Mouse (Mus musculus) limb, embryonic 12.5 days (tissue): ENCODE measurements around the gene Gjc2. TPM values are rescaled to one million over a fixed set of nuclear protein-coding genes. Genes with fewer than 3 reads are reported as not detected.
A peak's percentile ranks its signal among the peaks of the same experiment; 100 is the strongest.

Source experiments
- ATAC-seq: fragments of 200-750 bp; cut with Nextera tagmentation; 2 replicates; pipeline ENCODE4 v1.8.0; 2017; ENCODE audit warnings: low read depth, moderate TSS enrichment; ENCODE audit not compliant: insufficient number of reproducible peaks, insufficient read depth, low FRiP score, low TSS enrichment
- H3K27ac ChIP-seq: fragments of 300-500 bp; sonication (generic); 2 replicates; pipeline ENCODE4 v1.5.1; 2016; ENCODE audit warnings: mild to moderate bottlenecking, moderate library complexity
- H3K27me3 ChIP-seq: fragments of 300-500 bp; sonication (generic); 2 replicates; pipeline ENCODE4 v1.6.1; 2016; ENCODE audit warnings: mild to moderate bottlenecking, moderate library complexity
- H3K36me3 ChIP-seq: fragments of 300-500 bp; sonication (generic); 2 replicates; pipeline ENCODE4 v1.6.1; 2016; ENCODE audit warnings: mild to moderate bottlenecking, moderate library complexity
- H3K4me1 ChIP-seq: fragments of 300-500 bp; sonication (generic); replicated peaks from 2 replicates; pipeline ENCODE4 v1.6.1; 2016
- H3K4me2 ChIP-seq: fragments of 300-500 bp; sonication (generic); 2 replicates; pipeline ENCODE4 v1.6.1; 2016; ENCODE audit warnings: mild to moderate bottlenecking, moderate library complexity
- H3K4me3 ChIP-seq: fragments of 300-500 bp; sonication (generic); replicated peaks from 2 replicates; pipeline ENCODE4 v1.5.1; 2016; ENCODE audit warnings: mild to moderate bottlenecking
- H3K9ac ChIP-seq: fragments of 300-500 bp; sonication (generic); replicated peaks from 2 replicates; pipeline ENCODE4 v1.6.1; 2016; ENCODE audit warnings: mild to moderate bottlenecking, moderate library complexity
- H3K9me3 ChIP-seq: fragments of 300-500 bp; sonication (generic); 2 replicates; pipeline ENCODE4 v1.6.1; 2016; ENCODE audit warnings: mild to moderate bottlenecking, moderate library complexity
- WGBS: fragments of 180-500 bp; shearing (Covaris S2); methylation state at CpG from one replicate; pipeline ENCODE4 v1.1.7; 2016; 5-methylcytosine and 5-hydroxymethylcytosine counted together
- polyA plus RNA-seq: library from polyadenylated mRNA; unstranded; fragments of >200 nt; fragmentation: Nextera tagmentation; extraction: Ambion mirVana; gene quantifications from 2 replicates; pipeline ENCODE4 v1.2.1, GENCODE M21; 2016

The Gjc2 gene
- polyA plus RNA-seq, 1 experiment from 2014 or later: 1.2 TPM

DNA sequence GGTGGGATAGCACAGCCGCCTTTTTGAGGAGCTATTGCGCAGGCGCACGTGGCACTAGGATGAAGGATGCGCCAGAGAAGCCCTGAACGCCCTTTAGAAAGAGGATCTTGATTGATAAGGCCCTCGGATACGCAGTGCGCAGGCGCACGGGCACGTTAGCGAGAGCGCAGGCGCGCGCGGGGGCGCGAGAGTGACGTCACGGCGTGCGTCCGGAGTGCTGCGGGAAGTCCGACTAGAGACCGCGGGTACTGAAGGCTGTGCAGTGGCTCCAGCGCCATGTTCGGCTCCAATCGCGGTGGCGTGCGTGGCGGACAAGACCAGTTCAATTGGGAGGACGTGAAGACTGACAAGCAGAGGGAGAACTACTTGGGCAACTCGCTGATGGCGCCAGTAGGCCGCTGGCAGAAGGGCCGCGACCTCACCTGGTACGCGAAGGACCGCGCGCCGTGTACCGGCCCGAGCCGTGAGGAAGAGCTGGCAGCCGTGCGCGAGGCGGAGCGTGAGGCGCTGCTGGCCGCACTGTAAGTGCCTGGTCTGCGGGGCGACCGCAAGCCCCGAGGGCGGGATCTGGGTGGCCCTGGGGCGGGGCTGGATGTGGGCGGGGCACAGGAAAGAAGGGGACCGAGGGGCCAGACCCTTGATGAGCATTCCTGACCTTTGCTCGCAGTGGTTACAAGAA lies 25.3 kb upstream of the Gjc2 start, which contains the start of gene 2310033P09Rik:
Gene 2310033P09Rik, plus strand, starts transcription at position 169 of the 679 bp plus-strand sequence.
- Histone ChIP-seq H3K36me3 (peaks cover 76% of the 10 kb centered on the region), H3K4me1 (peaks cover 11% of the 10 kb centered on the region), H3K4me2 (peak within 1 kb of the TSS; percentile 90), H3K9me3 (no peaks in the 10 kb centered on the region), H3K27me3 (no peaks in the 10 kb centered on the region), H3K27ac (peak within 1 kb of the TSS; percentile 95), H3K9ac (peak within 1 kb of the TSS; percentile 86), H3K4me3 (peak within 1 kb of the TSS; percentile 91)
- WGBS: under 1% methylated on average over 67 of the region's 67 CpGs
- ATAC-seq: peak; percentile 61

DNA sequence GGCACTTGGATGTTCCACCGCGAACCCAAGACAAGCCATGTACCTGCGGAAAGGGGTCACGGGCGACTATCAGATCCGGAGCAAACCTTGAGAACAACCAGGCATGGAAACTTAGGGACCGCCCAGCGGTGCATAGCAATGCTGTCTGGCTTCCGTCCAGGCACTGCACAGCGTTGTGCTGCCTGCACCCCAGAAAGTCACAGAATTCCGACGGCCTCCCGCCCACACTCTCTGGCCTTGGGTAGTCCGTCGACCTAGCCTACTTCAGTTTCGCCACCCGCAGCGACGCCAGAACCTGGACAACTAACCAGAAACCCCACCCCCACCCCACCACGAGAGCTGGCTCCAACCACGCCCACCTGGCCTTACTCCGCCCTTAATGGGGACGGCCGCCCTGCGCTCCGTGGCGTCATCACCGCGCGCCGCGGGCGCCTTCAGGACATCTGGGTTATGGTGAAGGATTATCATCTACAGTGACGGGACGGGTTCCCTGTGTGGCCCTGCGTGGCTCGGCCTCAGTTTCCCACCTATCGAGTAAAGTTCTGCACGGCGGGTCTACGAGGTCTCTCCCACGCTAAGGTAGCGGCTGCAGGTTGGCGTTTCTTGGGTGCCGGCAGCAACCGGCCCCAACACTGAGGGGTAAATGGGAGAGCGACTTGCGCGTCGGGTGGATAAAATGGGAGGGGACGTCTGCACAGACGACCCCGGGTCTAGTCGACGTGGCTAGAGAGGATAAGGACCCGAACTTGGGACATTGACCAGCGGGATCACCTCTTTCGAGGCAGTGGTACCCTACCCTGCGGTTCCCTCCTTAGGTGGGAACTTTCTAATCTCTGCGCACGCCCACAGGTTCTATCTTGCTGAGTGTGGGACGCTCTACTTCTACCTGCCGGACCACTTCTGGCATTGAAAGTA lies 19.3 kb upstream of the Gjc2 start, which contains the start of gene Mrpl55:
Gene Mrpl55, plus strand, starts transcription at position 406 of the 915 bp plus-strand sequence.
- Histone ChIP-seq H3K4me2 (peak within 1 kb of the TSS; percentile 89), H3K4me3 (peak within 1 kb of the TSS; percentile 85), H3K9me3 (no peaks in the 10 kb centered on the region), H3K9ac (peak within 1 kb of the TSS; percentile 71), H3K36me3 (peaks cover 55% of the 10 kb centered on the region), H3K27me3 (no peaks in the 10 kb centered on the region), H3K27ac (peak within 1 kb of the TSS; percentile 82), H3K4me1 (peaks cover 13% of the 10 kb centered on the region)
- ATAC-seq: peak; percentile 88
- under 1% methylated on average over 63 of the region's 63 CpGs for WGBS

DNA sequence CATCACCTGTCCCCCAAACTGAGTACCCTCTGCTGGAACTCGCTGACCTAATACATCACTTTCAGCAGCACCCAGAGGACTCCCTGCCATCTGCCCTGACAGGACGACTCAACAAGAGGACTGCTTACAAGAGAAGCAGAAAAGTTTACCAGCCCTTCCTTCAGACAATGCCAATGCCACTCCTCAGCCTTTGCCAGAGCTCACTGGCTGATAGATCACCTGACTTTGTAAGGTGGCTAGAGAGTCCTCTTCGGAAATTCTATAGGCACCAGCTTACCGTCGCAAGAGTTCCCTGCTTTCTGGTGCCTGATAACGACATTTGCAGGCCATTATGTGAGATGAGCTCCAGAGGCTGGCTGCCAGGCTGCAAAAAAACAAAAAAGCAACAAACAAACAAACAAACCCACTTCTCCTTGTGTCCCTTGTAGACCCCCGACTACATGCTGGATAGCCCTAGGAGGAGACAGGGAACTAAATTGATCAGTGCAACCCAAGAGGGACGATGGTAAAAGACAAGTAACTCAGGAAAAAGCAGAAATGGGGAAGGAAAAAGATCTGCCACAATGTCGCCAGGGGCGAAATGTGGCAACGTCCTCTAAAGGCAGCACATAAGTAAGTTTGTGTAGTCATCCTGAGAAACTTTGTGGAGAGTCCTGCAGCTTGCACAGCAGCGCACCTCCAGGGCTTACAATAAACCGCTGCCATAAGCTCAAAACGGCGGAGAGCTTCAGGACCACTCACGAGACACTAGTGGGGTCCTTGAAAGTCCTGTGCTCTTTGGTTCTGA lies 18.4 kb upstream of the Gjc2 start:
- Histone ChIP-seq H3K9me3 (no peaks in the 10 kb centered on the region), H3K9ac (peak overlapping the region; percentile 71), H3K27ac (peak overlapping the region; percentile 82), H3K27me3 (no peaks in the 10 kb centered on the region), H3K4me3 (peak overlapping the region; percentile 85), H3K4me1 (peaks cover 13% of the 10 kb centered on the region), H3K4me2 (peak overlapping the region; percentile 89), H3K36me3 (peaks cover 47% of the 10 kb centered on the region)
- WGBS: 28% methylated on average over 16 of the region's 16 CpGs
- ATAC-seq: peak; percentile 18; the same call in 1 of the 2 replicates

DNA sequence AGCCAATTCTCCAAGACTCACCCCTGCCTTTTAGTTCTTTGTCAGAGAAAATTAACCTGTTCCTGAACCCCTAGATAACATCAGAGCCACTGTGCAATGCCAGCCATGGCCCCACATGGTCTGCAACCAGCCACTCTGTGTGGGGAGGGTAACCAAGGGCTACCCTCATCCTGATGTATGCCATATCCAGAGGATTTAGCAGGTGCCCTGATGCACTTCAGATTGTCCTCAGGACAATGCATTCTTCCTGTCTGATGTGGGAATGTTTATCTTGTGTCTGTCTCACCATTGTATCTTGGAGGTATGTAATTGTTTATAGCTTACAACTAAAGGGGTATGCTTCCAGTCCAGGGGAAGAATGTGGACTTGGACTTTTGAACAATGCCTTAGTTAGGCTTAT lies 13.2 kb upstream of the Gjc2 start:
- Histone ChIP-seq H3K9me3 (no peaks in the 10 kb centered on the region), H3K4me2 (no peak overlapping the region), H3K27ac (no peak overlapping the region), H3K27me3 (no peaks in the 10 kb centered on the region), H3K4me3 (no peak overlapping the region), H3K36me3 (peaks cover 21% of the 10 kb centered on the region), H3K9ac (no peak overlapping the region), H3K4me1 (peaks cover 3% of the 10 kb centered on the region)
- ATAC-seq: no peak

DNA sequence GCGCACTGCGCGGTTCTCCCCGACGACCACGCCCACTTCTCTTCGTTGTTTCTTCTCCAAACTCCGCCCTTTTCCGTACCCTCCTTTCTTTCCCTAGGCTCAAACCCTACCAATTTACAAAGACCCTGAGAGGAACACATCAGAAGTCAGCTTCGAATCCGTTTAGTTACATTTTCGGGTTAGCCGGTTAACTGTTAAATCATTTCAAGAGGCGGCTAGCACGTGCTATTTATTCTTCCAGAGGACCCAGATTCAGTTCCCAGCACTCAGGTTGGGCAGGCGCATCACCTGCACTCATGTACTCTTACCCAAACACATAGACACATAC lies 9.0 kb upstream of the Gjc2 start, which contains the start of gene Guk1:
Gene Guk1, minus strand, starts transcription at position 154 of the 328 bp plus-strand sequence.
- H3K27ac ChIP-seq: peak within 1 kb of the TSS; percentile 93
- 7% methylated on average over 16 of the region's 16 CpGs for WGBS
- H3K4me1 ChIP-seq: peaks cover 9% of the 10 kb centered on the region; the same call in 1 of the 2 replicates
- H3K27me3 ChIP-seq: no peaks in the 10 kb centered on the region
- H3K4me2 ChIP-seq: peak within 1 kb of the TSS; percentile 74
- peak within 1 kb of the TSS; percentile 72 for H3K9ac ChIP-seq
- ATAC-seq: no peak; the same call in 1 of the 2 replicates
- no peaks in the 10 kb centered on the region for H3K9me3 ChIP-seq
- peak within 1 kb of the TSS; percentile 62 for H3K4me3 ChIP-seq
- no peaks in the 10 kb centered on the region for H3K36me3 ChIP-seq

DNA sequence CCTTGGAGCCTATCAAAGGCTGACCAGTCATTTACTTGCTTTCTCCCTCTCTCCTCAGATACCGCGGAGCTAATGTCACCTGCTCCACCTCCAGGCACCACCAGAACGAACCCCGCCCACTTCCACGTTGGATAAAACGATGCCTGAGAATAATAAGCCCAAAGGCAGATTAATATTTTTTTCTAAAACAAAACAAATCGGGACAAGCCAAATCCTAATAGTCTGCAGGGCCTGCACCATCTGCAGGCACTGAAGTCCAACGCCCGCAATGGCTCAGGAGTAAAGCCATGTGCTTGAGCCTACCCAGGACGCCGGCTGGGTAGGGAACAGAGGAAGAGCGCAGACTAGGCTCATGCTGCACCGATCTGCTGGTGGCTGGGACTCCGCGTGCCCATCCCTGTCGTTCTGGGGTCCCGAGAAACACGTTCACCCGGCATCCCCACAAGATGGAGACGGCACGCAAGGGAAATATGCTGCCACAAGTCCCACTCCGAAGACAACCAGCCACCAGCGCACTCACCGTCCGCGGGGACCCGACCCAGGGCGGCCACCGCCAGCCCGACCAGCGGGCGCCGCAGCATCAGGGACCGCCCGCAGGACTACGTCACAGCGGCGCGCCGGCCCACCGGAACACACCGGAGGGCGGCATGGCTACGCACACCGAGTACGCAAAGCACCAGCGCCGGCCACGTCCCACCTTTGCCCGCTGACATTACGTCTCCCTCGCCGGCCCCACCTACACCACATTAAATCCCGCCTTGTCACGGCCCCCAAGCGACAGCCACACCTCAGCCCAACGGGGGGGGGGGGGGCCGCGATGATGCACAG lies 8.4 kb upstream of the Gjc2 start:
- Histone ChIP-seq H3K9ac (peak overlapping the region; percentile 72), H3K9me3 (no peaks in the 10 kb centered on the region), H3K27ac (peak overlapping the region; percentile 93), H3K27me3 (no peaks in the 10 kb centered on the region), H3K4me2 (peak overlapping the region; percentile 74), H3K4me3 (peak overlapping the region; percentile 62), H3K36me3 (peaks cover 5% of the 10 kb centered on the region; the same call in 1 of the 2 replicates), H3K4me1 (peaks cover 9% of the 10 kb centered on the region; the same call in 1 of the 2 replicates)
- WGBS: under 1% methylated on average over 59 of the region's 59 CpGs
- peak; percentile 94 for ATAC-seq

DNA sequence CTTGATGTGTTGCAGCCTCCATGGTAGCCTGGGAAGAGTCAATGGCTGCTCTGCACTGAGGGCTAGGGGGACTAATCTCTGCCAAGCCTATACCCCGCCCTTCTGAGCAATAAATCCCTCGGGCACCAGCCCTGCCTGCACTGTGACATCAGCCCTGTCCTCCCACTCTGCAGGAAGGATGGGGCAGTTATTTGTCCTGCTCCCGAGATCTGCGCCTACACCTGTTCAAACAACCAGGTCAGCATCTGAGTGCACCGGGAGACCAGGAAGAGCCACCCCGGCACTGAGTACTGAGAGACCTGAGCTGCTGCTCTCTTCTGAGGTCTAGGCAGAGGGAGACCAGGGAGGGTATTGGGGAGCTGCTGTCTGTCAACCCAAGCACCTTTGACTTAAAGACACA lies 4.7 kb upstream of the Gjc2 start:
- H3K4me1 ChIP-seq: peaks cover 9% of the 10 kb centered on the region; the same call in 1 of the 2 replicates
- H3K4me3 ChIP-seq: no peak overlapping the region
- H3K27me3 ChIP-seq: no peaks in the 10 kb centered on the region
- H3K27ac ChIP-seq: no peak overlapping the region
- peaks cover 42% of the 10 kb centered on the region for H3K36me3 ChIP-seq
- 77% methylated on average over 6 of the region's 6 CpGs for WGBS
- no peak for ATAC-seq
- H3K4me2 ChIP-seq: no peak overlapping the region
- H3K9ac ChIP-seq: peak overlapping the region; percentile 4; the same call in 1 of the 2 replicates
- H3K9me3 ChIP-seq: no peaks in the 10 kb centered on the region

DNA sequence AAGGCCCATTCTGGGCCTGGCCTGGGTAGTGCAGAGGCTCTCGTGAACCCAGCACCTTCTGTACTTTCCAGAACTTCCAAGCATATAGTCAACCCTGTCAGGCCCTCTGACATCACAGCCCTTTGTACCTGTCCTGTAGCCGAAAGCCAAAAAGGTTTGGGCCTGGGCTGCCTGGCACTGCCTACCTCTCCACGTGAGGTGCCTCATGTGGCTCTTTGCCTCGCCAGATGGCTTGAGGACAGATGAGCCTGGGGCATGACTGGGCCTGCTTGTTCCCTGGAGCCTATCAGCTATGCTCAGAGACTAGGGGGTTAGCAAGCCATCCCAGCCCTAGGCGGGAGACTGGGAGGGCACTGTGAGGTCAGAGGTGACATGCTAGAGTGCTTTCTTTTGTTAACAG lies 2.5 kb upstream of the Gjc2 start:
- H3K36me3 ChIP-seq: peaks cover 50% of the 10 kb centered on the region
- H3K9ac ChIP-seq: no peak overlapping the region
- 0 out of 2 replicates have a peak, but pooled peaks cover 4% of the 10 kb centered on the region for H3K4me1 ChIP-seq
- H3K27ac ChIP-seq: no peak overlapping the region
- H3K4me3 ChIP-seq: no peak overlapping the region
- peaks cover 6% of the 10 kb centered on the region for H3K27me3 ChIP-seq
- no peak overlapping the region for H3K4me2 ChIP-seq
- 82% methylated on average over 5 of the region's 5 CpGs for WGBS
- H3K9me3 ChIP-seq: no peaks in the 10 kb centered on the region
- ATAC-seq: no peak

DNA sequence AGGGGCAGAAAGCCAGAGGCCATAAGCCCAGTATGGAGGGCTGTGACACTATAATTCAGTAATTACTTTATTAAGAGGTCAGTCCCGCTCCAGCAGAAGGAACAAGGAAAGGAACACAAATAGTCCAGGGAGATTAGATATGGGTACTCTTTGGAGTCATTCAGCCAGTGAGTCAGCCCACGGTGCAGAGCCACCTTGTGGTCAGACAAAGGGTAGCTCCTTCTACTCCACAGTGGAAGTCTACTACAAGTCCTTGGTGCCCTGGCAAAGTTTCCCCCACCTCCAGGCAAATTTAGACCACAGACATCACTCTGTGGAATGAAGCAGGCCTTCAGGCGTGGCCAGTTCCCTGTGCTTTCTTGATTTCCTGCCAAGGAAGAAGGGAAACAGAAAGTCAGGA lies 808 bp upstream of the Gjc2 start:
- Histone ChIP-seq H3K27ac (no peak overlapping the region), H3K4me3 (no peak overlapping the region), H3K9me3 (no peaks in the 10 kb centered on the region), H3K4me2 (no peak overlapping the region), H3K36me3 (peaks cover 50% of the 10 kb centered on the region), H3K9ac (no peak overlapping the region), H3K4me1 (no peaks in the 10 kb centered on the region), H3K27me3 (peaks cover 23% of the 10 kb centered on the region)
- 59% methylated on average over 3 of the region's 3 CpGs for WGBS
- ATAC-seq: no peak

DNA sequence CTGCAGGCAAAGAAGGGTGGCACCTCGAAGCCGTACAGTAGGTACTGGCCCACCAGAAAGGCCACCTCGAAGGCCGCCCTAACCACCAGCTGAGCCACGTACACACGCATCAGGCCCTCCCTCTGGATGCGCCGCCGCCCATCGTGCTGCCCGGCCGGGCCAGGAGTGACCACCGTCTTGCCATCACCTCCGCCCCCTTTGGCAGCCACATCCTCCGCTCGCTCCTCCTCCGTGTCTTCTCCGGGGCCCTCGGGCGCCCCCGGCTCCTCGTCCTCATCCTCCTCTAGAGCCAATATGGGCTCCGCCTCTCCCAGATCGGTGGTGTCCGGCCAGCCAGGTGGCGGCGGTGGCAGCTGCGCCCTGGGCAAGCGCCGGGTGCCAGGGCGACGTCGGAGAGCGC lies 6.1 kb downstream of the Gjc2 start:
- no peak overlapping the region; the same call in 1 of the 2 replicates for H3K9ac ChIP-seq
- H3K9me3 ChIP-seq: no peaks in the 10 kb centered on the region
- H3K4me3 ChIP-seq: peak overlapping the region; percentile 28
- no peak for ATAC-seq
- no peaks in the 10 kb centered on the region for H3K36me3 ChIP-seq
- no peak overlapping the region for H3K27ac ChIP-seq
- H3K4me1 ChIP-seq: peaks cover 9% of the 10 kb centered on the region; the same call in 1 of the 2 replicates
- H3K27me3 ChIP-seq: peaks cover 90% of the 10 kb centered on the region
- WGBS: 8% methylated on average over 34 of the region's 34 CpGs
- peak overlapping the region; percentile 39 for H3K4me2 ChIP-seq
